Mouse (Mus musculus): ENCODE measurements at regions not wholly inside any gene's neighbourhood (a gene's known extent, or its start where the extent isn't known, plus 50 kb on each side); places are given as distances from the start of the nearest gene placed in this dataset.

GRCm38 (mm10) chr13:112031061-112031460 lies 222.3 kb upstream of the Map3k1 start:
- no peak for ATAC-seq (replicated peaks; ENCODE audit: poor library complexity)

- ATAC-seq (replicated peaks; ENCODE audit: poor library complexity) = no peak
Measured at GRCm38 (mm10) chr13:112031631-112032320, 223.0 kb upstream of the Map3k1 start.

GRCm38 (mm10) chr13:112037731-112038380 lies 229.1 kb upstream of the Map3k1 start:
- no peak for ATAC-seq (replicated peaks; ENCODE audit: poor library complexity)

DNA sequence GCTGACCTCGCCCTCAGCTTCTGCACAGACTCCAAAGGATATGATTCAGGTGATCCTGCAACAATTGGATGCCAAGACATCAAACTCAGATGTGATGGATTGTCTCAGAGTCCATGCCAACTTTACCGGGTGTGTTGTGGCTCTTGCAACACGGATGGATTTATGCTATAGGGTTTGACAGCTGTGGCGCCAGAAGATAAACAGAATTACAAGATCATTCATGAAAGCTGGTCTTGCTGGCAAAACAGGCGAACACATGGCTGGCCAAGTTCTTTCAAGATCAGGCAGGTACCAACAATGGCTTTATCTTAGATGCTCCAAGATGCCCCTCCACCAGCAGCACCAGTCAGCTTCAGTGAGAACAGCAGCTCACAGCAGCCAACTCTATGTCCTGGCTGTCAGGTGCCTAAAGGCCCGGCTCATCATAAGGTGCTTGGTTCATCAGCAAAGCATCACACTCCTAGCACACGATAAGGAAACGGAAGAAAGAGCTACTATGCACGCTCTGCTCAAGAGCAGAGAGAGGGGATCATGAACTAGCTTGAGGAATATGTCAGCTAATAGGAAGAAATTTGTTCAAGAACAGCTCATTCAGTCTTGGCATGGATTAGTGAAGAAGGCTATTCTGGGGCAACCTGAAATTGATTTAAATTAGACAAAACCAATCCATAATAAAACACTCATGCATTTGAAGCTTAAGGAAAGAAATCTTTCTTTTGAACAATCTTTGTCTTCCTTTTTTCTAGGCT lies 229.9 kb upstream of the Map3k1 start:
- no peak for ATAC-seq (replicated peaks; ENCODE audit: poor library complexity)

- no peak for ATAC-seq (replicated peaks; ENCODE audit: poor library complexity)
Measured at GRCm38 (mm10) chr13:112039422-112040145, 230.8 kb upstream of the Map3k1 start.

- peak; percentile 96 for ATAC-seq (replicated peaks; ENCODE audit: poor library complexity)
Measured at GRCm38 (mm10) chr13:112043524-112044246, 234.9 kb upstream of the Map3k1 start.

- no peak for ATAC-seq (replicated peaks; ENCODE audit: poor library complexity)
Measured at GRCm38 (mm10) chr13:112044372-112044771, 235.6 kb upstream of the Map3k1 start.

DNA sequence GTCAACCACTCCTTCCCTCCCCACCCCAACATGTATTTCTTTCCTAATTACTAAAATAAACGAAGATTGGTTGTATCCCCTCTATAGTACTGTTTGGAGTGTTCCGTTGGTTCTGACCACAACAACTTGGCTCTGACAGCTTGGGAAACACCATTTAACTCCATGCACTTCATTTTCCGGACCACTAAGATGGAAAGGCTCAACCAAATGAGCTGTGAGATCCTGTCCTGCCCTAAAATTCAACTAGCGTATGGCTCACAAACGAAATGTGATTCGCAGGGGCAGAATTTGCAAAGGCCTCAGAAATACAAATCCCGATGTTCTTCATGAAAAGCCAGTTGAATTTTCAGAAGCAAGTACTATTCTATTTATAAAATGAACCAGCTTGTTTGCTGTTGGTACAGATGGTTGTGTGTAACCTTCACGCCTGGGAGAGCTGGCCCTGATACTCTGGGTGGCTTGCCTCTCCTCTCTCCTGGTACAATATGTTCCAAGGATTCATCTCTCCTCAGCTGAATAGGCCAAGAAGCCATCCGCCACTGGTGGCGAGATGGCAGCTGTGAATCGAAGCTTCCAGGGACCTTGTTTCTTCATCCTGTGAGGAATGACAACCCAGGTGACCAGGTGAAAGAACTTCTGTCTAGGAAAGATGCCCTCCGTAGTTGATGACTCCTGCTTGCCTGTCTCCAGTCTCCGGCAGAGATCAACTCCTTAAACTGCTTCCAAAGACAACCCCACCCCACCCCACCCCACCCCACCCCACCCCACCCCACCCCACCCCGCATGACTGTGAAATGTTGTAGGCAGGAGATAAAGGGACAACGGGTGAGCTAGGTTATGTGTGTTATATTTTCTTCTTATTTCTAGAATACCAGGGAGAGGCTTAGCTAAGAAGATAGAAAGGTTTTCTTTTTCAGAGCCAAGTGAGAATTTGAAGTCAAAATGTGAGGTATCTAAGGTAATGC lies 237.7 kb upstream of the Map3k1 start:
- peak; percentile 35 for ATAC-seq (replicated peaks; ENCODE audit: poor library complexity)

- no peak for ATAC-seq (replicated peaks; ENCODE audit: poor library complexity)
Measured at GRCm38 (mm10) chr13:112047408-112047807, 238.6 kb upstream of the Map3k1 start.

DNA sequence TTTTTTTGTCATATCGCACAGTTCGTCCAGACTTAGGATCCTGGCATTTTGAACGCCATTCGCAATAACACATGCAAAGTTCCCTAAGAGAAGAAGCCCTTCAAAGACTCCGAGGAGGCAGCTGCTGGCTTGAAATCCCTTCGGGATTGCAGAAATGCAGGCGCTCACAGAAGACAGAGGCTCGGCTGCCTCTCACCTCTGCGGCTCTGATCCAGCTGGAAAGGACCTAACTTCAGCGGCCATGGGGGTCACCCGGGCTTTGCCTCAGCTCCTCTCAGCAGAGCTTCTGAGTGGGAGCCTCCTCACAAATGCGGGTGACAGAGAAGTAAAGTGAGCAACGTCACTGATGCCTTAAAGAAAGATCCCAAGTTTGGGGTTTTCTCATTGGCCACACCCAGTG lies 239.1 kb upstream of the Map3k1 start:
- no peak for ATAC-seq (replicated peaks; ENCODE audit: poor library complexity)

- no peak for ATAC-seq (replicated peaks; ENCODE audit: poor library complexity)
Measured at GRCm38 (mm10) chr13:112048327-112048726, 239.5 kb upstream of the Map3k1 start.

GRCm38 (mm10) chr13:112050892-112051291 lies 237.4 kb upstream of the Ankrd55 start:
- no peak for ATAC-seq (replicated peaks; ENCODE audit: poor library complexity)

DNA sequence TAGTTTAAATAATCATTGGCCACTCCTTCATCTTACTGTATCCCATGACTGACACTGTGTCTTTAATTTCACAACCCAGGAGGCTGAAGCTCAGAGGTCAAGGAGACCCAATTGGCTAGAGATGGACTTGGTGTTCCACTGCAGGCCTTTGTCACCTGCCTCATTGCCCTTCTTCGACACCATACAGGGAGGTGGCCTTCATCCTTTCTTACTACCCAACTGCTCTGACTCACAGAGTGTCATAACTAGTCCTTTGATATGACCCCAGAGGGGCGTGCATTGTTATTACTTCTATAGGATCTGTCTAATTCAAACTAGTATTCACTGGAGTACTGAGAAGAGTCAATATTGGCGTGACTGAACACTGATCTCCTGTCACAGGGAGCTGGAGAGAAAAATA lies 236.2 kb upstream of the Ankrd55 start:
- ATAC-seq (replicated peaks; ENCODE audit: poor library complexity) = no peak

GRCm38 (mm10) chr13:112052456-112052855 lies 235.8 kb upstream of the Ankrd55 start:
- ATAC-seq (replicated peaks; ENCODE audit: poor library complexity) = no peak

- ATAC-seq (replicated peaks; ENCODE audit: poor library complexity) = no peak
Measured at GRCm38 (mm10) chr13:112054879-112055371, 233.3 kb upstream of the Ankrd55 start.

GRCm38 (mm10) chr13:112058218-112058617 lies 230.0 kb upstream of the Ankrd55 start:
- peak; percentile 33; the same call in 1 of the 2 replicates for ATAC-seq (replicated peaks; ENCODE audit: poor library complexity)

- no peak for ATAC-seq (replicated peaks; ENCODE audit: poor library complexity)
Measured at GRCm38 (mm10) chr13:112058771-112059170, 229.5 kb upstream of the Ankrd55 start.

DNA sequence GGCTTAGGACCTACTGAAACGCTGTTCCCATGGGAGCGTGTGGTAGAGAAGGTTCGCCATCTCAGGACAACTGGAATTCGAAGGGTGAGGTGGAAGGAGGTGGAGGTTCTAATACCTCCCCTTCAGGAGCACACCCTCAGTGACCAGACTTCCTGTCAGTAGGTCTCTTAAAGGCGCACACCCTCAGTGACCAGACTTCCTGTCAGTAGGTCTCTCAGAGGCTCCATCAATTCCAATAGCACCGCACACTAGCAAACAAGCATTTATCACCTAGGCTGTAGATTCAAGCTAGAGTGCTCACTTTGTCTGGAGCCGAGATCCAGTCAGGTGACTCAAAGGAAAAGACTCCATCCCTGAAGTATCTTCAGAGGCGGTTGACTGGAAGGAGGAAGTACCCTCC lies 226.2 kb upstream of the Ankrd55 start:
- no peak for ATAC-seq (replicated peaks; ENCODE audit: poor library complexity)

GRCm38 (mm10) chr13:112063409-112064111 lies 224.7 kb upstream of the Ankrd55 start:
- ATAC-seq (replicated peaks; ENCODE audit: poor library complexity) = peak; percentile 72
